ENCODE assay signal across 8 mouse cellular contexts in genomic region chr5:115358872-115359271, GRCm38 (mm10). TPM values are rescaled to one million over a fixed set of nuclear protein-coding genes. Genes with fewer than 3 reads are reported as not detected.
DNase-seq lines count a peak whose midpoint lies in the region; ATAC-seq and TF ChIP-seq lines count a peak whose summit lies in the region.

No protein-coding gene starts in this region.

- H3K9me3 ChIP-seq in hindbrain, postnatal 0 days (ENCODE audit: low read length): no peaks in the 10 kb centered on the region
- no peaks in the 10 kb centered on the region for H3K9me3 ChIP-seq in megakaryocyte, embryonic 14.5 days

- H3K4me1 ChIP-seq in hindbrain, postnatal 0 days (ENCODE audit: insufficient read depth, low read length): no peaks in the 10 kb centered on the region
- peaks cover 18% of the 10 kb centered on the region for H3K4me1 ChIP-seq in megakaryocyte, embryonic 14.5 days

- H3K36me3 ChIP-seq in hindbrain, postnatal 0 days (ENCODE audit: insufficient read depth, low read length): no peaks in the 10 kb centered on the region
- no peaks in the 10 kb centered on the region for H3K36me3 ChIP-seq in megakaryocyte, embryonic 14.5 days (replicated peaks; ENCODE audit: low read length)

- DNase-seq in ZHBTc4 (ENCODE audit: low read depth, low spot score): peak; percentile 95
- peak; percentile 93 to 94 for DNase-seq in cerebellum, postnatal 4 days (ENCODE audit: low spot score in 2 of 2)
- DNase-seq in gastrocnemius, adult 18-20 months (ENCODE audit: low spot score): peak; percentile 75
- DNase-seq in hindbrain, postnatal 0 days (ENCODE audit: low spot score): peak; percentile 85
- DNase-seq in left cerebral cortex, adult 8-10 months (ENCODE audit: low spot score in 2 of 2): peak; percentile 41 to 81
- peak; percentile 65 for DNase-seq in skeletal muscle tissue, adult 2 months (ENCODE audit: low read depth, low spot score)
- DNase-seq in yolk sac, embryonic 10.5 days (ENCODE audit: low spot score): peak; percentile 73

- H3K27ac ChIP-seq in hindbrain, postnatal 0 days: no peak overlapping the region

- peak; percentile 90 for TF ChIP-seq CTCF in hindbrain, postnatal 0 days (IDR thresholded peaks at IDR 0.05; ENCODE audit: low read depth)

- no peak overlapping the region for H3K9ac ChIP-seq in hindbrain, postnatal 0 days (replicated peaks; ENCODE audit: low read length)

- no peaks in the 10 kb centered on the region for H3K27me3 ChIP-seq in hindbrain, postnatal 0 days (ENCODE audit: insufficient read depth, low read length)
- peaks cover 37% of the 10 kb centered on the region for H3K27me3 ChIP-seq in megakaryocyte, embryonic 14.5 days (replicated peaks)

- ATAC-seq in hindbrain, postnatal 0 days: peak; percentile 62; the same call in 1 of the 2 replicates

- no peak overlapping the region for H3K4me2 ChIP-seq in hindbrain, postnatal 0 days (ENCODE audit: low read depth, low read length)

- 10% methylated on average over 12 of the region's 12 CpGs for WGBS in hindbrain, postnatal 0 days

- no peak overlapping the region for H3K4me3 ChIP-seq in hindbrain, postnatal 0 days (ENCODE audit: low read length)
- peak overlapping the region; percentile 28 for H3K4me3 ChIP-seq in megakaryocyte, embryonic 14.5 days (replicated peaks)

RNA-seq across cellular contexts. Expression of gene Cox6a1, which starts 10.1 kb away (rescaled TPM):
- total RNA-seq in gastrocnemius, adult 18-20 months (2021): 10 to 100 TPM; 42.5 to 67.7 TPM
- 1,147 and 1,391 TPM in 2 replicates for total RNA-seq in hindbrain, postnatal 0 days (2014; rRNA removed)
- 1,694 and 1,700 TPM in 2 replicates for polyA plus RNA-seq in hindbrain, postnatal 0 days (2015; fragmentation: Nextera tagmentation; extraction: Ambion mirVana)
- total RNA-seq in left cerebral cortex, adult 8-10 months (2022): 100 to 1,000 TPM; 686 to 806 (median 740) TPM
- 3,165 and 8,052 TPM in 2 replicates for polyA plus RNA-seq in megakaryocyte, embryonic 14.5 days (2012; ENCODE audit: insufficient read depth, low replicate concordance)

RNA-seq across cellular contexts. Expression of gene Triap1, which starts 17.8 kb away (rescaled TPM):
- 10 to 100 TPM; 18.2 to 18.3 TPM for total RNA-seq in gastrocnemius, adult 18-20 months (2021)
- 12.4 and 18.4 TPM in 2 replicates for total RNA-seq in hindbrain, postnatal 0 days (2014; rRNA removed)
- polyA plus RNA-seq in hindbrain, postnatal 0 days (2015; fragmentation: Nextera tagmentation; extraction: Ambion mirVana): 59.2 and 61.6 TPM in 2 replicates
- total RNA-seq in left cerebral cortex, adult 8-10 months (2022): 10 to 100 TPM; 20.7 to 24.6 (median 22.5) TPM
- polyA plus RNA-seq in megakaryocyte, embryonic 14.5 days (2012; ENCODE audit: insufficient read depth, low replicate concordance): 7.6 TPM in 1 of 2 replicates, not detected in the other

RNA-seq across cellular contexts. Expression of gene Gatc, which starts 17.9 kb away (rescaled TPM):
- total RNA-seq in gastrocnemius, adult 18-20 months (2021): 10 to 100 TPM; 23.6 to 24.7 TPM
- total RNA-seq in hindbrain, postnatal 0 days (2014; rRNA removed): 22.4 and 25.1 TPM in 2 replicates
- polyA plus RNA-seq in hindbrain, postnatal 0 days (2015; fragmentation: Nextera tagmentation; extraction: Ambion mirVana): 27.5 and 32.1 TPM in 2 replicates
- 10 to 100 TPM; 19.2 to 21.4 (median 20.2) TPM for total RNA-seq in left cerebral cortex, adult 8-10 months (2022)
- 1.9 and 8.0 TPM in 2 replicates for polyA plus RNA-seq in megakaryocyte, embryonic 14.5 days (2012; ENCODE audit: insufficient read depth, low replicate concordance)

RNA-seq across cellular contexts. Expression of gene Srsf9, which starts 31.9 kb away (rescaled TPM):
- total RNA-seq in gastrocnemius, adult 18-20 months (2021): 10 to 100 TPM in 1 of 2 experiments, 1 to 10 TPM in 1; 9.6 to 13.2 TPM
- 42.5 and 47.5 TPM in 2 replicates for total RNA-seq in hindbrain, postnatal 0 days (2014; rRNA removed)
- polyA plus RNA-seq in hindbrain, postnatal 0 days (2015; fragmentation: Nextera tagmentation; extraction: Ambion mirVana): 119 and 127 TPM in 2 replicates
- total RNA-seq in left cerebral cortex, adult 8-10 months (2022): 10 to 100 TPM; 55.2 to 70.1 (median 64.6) TPM
- 79.3 and 86.6 TPM in 2 replicates for polyA plus RNA-seq in megakaryocyte, embryonic 14.5 days (2012; ENCODE audit: insufficient read depth, low replicate concordance)

RNA-seq across cellular contexts. Expression of gene Dynll1, which starts 58.1 kb away (rescaled TPM):
- total RNA-seq in gastrocnemius, adult 18-20 months (2021): 10 to 100 TPM; 44.1 to 75.5 TPM
- 184 and 239 TPM in 2 replicates for total RNA-seq in hindbrain, postnatal 0 days (2014; rRNA removed)
- 1,016 and 1,030 TPM in 2 replicates for polyA plus RNA-seq in hindbrain, postnatal 0 days (2015; fragmentation: Nextera tagmentation; extraction: Ambion mirVana)
- 100 to 1,000 TPM; 550 to 617 (median 573) TPM for total RNA-seq in left cerebral cortex, adult 8-10 months (2022)
- polyA plus RNA-seq in megakaryocyte, embryonic 14.5 days (2012; ENCODE audit: insufficient read depth, low replicate concordance): 552 and 565 TPM in 2 replicates

Comparison
In these comparisons a context has a peak if more than half of its experiments do, and no peak if none do; other contexts are left out.
1. RNA of gene Cox6a1, which starts 10.1 kb away (total RNA-seq): 1,147 to 1,391 TPM in hindbrain, postnatal 0 days and 686 to 806 TPM in left cerebral cortex, adult 8-10 months; 42.5 to 67.7 TPM in gastrocnemius, adult 18-20 months; every median in the first group is over 4 times any median in the second.
2. Peak in every context shown above with its lines, with median percentiles within 50 percentile points of each other: DNase-seq.